ENCODE assay signal across 9 mouse cellular contexts in the genomic region with DNA sequence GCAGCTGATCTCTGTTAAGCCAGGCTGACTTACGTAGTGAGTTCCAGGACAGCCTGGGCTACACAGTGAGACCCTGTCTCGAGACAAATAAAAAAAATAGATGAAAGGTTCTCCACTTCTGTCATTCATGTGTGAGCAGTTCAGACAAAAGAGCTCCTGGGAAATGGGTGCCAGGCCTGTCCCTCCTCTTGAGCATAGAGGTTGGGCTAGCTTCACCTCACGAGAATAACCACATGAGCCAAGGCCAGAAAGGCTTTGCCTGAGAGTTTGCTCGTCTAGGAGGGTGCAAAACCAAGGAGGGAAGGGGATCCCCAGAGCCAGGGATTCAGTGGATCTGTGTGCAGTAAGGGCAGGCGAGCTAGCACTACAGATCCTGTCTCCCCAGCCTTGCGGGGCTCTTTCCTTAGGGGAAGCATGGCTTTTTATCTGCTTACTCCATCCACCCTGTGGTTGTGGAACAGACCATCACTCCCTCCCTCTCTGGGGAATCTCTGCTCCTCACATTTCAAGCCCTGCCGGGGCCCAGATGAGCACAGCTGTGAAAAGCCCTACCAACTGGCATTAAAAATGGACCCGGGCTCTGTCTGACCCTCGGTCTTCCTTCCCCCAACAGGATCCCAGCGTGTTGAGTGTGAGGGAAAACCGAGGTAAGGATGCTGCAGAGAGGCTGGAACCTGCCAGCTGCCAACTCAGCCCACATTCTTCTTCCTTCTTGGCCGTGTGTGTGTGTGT. TPM values are rescaled to one million over a fixed set of nuclear protein-coding genes. Genes with fewer than 3 reads are reported as not detected.
DNase-seq lines count a peak whose midpoint lies in the region; ATAC-seq and TF ChIP-seq lines count a peak whose summit lies in the region.
"Had no signal": no experiment of that assay in that cellular context is flagged by ENCODE, and none has a peak within 500 bp of the region (broad histone marks: within the 10 kb centered on the region; RNA-seq: fewer than 3 reads in every experiment).

No protein-coding gene starts in this region.

- DNase-seq in lung, embryonic 14.5 days = peak; percentile 65
- DNase-seq in lung, postnatal 25 days (ENCODE audit: low spot score) = no peak
- DNase-seq in forebrain, embryonic 10.5 days (ENCODE audit: extremely low spot score, low spot score) = no peak
- DNase-seq in spleen, postnatal 14 days (ENCODE audit: low spot score in 2 of 2) = no peak
- DNase-seq in layer of hippocampus, adult 9-10 months (ENCODE audit: low spot score) = no peak
- no peak for DNase-seq in ovary, postnatal 14 days (ENCODE audit: low spot score)

- H3K4me1 ChIP-seq in lung, embryonic 14.5 days (ENCODE audit: insufficient read depth) = peaks cover 30% of the 10 kb centered on the region
- H3K4me1 ChIP-seq in forebrain, embryonic 10.5 days = peaks cover 84% of the 10 kb centered on the region
- H3K4me1 ChIP-seq in hindbrain, embryonic 16.5 days (ENCODE audit: control insufficient read depth, insufficient read depth, low read depth, low read length) = peaks cover 14% of the 10 kb centered on the region
- peaks cover 54% of the 10 kb centered on the region for H3K4me1 ChIP-seq in neural tube, embryonic 13.5 days (replicated peaks)

- 40% methylated on average over 12 of the region's 12 CpGs for WGBS in lung, embryonic 14.5 days
- 64% methylated on average over 12 of the region's 12 CpGs for WGBS in forebrain, embryonic 10.5 days
- WGBS in hindbrain, embryonic 16.5 days = 54% methylated on average over 12 of the region's 12 CpGs
- WGBS in neural tube, embryonic 13.5 days = 61% methylated on average over 11 of the region's 12 CpGs

- ATAC-seq in lung, embryonic 14.5 days (ENCODE audit: insufficient read depth) = peak; percentile 25
- ATAC-seq in hindbrain, embryonic 16.5 days = no peak
- no peak for ATAC-seq in neural tube, embryonic 13.5 days (ENCODE audit: low read depth)

- peaks cover 4% of the 10 kb centered on the region; the same call in 1 of the 2 replicates for H3K36me3 ChIP-seq in lung, embryonic 14.5 days (ENCODE audit: insufficient read depth)
- H3K36me3 ChIP-seq in forebrain, embryonic 10.5 days (replicated peaks) = peaks cover 96% of the 10 kb centered on the region
- H3K36me3 ChIP-seq in hindbrain, embryonic 16.5 days (ENCODE audit: control insufficient read depth, insufficient read depth, low read length) = peaks cover 8% of the 10 kb centered on the region
- H3K36me3 ChIP-seq in neural tube, embryonic 13.5 days = peaks cover 66% of the 10 kb centered on the region

- H3K9ac ChIP-seq in lung, embryonic 14.5 days = no peak overlapping the region
- no peak overlapping the region for H3K9ac ChIP-seq in hindbrain, embryonic 16.5 days (ENCODE audit: low read depth, low read length)
- H3K9ac ChIP-seq in neural tube, embryonic 13.5 days = no peak overlapping the region

- H3K4me2 ChIP-seq in lung, embryonic 14.5 days = no peak overlapping the region
- no peak overlapping the region for H3K4me2 ChIP-seq in hindbrain, embryonic 16.5 days (ENCODE audit: low read length)
- H3K4me2 ChIP-seq in neural tube, embryonic 13.5 days = no peak overlapping the region

- no peaks in the 10 kb centered on the region for H3K27me3 ChIP-seq in lung, embryonic 14.5 days (ENCODE audit: insufficient read depth, low read length)
- H3K27me3 ChIP-seq in forebrain, embryonic 10.5 days (ENCODE audit: poor library complexity, severe bottlenecking) = no peaks in the 10 kb centered on the region
- H3K27me3 ChIP-seq in hindbrain, embryonic 16.5 days (replicated peaks; ENCODE audit: control insufficient read depth, insufficient read depth, low read length) = no peaks in the 10 kb centered on the region
- peaks cover 3% of the 10 kb centered on the region; the same call in 1 of the 2 replicates for H3K27me3 ChIP-seq in neural tube, embryonic 13.5 days

- TF ChIP-seq CTCF in lung, embryonic 14.5 days (IDR thresholded peaks at IDR 0.05; ENCODE audit: low read depth) = no peak

- no peak overlapping the region for H3K4me3 ChIP-seq in lung, embryonic 14.5 days (ENCODE audit: low read depth, low read length)
- H3K4me3 ChIP-seq in forebrain, embryonic 10.5 days = no peak overlapping the region
- H3K4me3 ChIP-seq in hindbrain, embryonic 16.5 days (ENCODE audit: low read length) = no peak overlapping the region
- H3K4me3 ChIP-seq in neural tube, embryonic 13.5 days = no peak overlapping the region
- H3K4me3 ChIP-seq: erythroblast, embryonic 14.5 days had no signal

- H3K27ac ChIP-seq in lung, embryonic 14.5 days (ENCODE audit: low read depth) = peak overlapping the region; percentile 65; the same call in 1 of the 2 replicates
- peak overlapping the region; percentile 95 for H3K27ac ChIP-seq in forebrain, embryonic 10.5 days
- H3K27ac ChIP-seq in hindbrain, embryonic 16.5 days (ENCODE audit: low read depth, low read length) = 0 out of 2 replicates have a peak overlapping the region, but pooled peaks have one; percentile 1
- H3K27ac ChIP-seq in neural tube, embryonic 13.5 days (replicated peaks) = peak overlapping the region; percentile 71

- no peaks in the 10 kb centered on the region for H3K9me3 ChIP-seq in lung, embryonic 14.5 days (ENCODE audit: low read depth, low read length)
- H3K9me3 ChIP-seq in forebrain, embryonic 10.5 days = no peaks in the 10 kb centered on the region
- H3K9me3 ChIP-seq in hindbrain, embryonic 16.5 days (ENCODE audit: control insufficient read depth, low read length) = no peaks in the 10 kb centered on the region
- H3K9me3 ChIP-seq in neural tube, embryonic 13.5 days = no peaks in the 10 kb centered on the region

RNA-seq across cellular contexts. Expression of gene Pik3c2b, which starts 32.3 kb away (rescaled TPM):
- 7.1 TPM in 2 replicates for polyA plus RNA-seq in lung, embryonic 14.5 days (2014; fragmentation: Nextera tagmentation; extraction: Ambion mirVana)
- 13.6 and 13.7 TPM in 2 replicates for polyA plus RNA-seq in forebrain, embryonic 10.5 days (2016; fragmentation: Nextera tagmentation; extraction: Ambion mirVana)
- 10.3 and 11.4 TPM in 2 replicates for polyA plus RNA-seq in hindbrain, embryonic 16.5 days (2015; fragmentation: Nextera tagmentation; extraction: Ambion mirVana)
- polyA plus RNA-seq in neural tube, embryonic 13.5 days (2015; fragmentation: Nextera tagmentation; extraction: Ambion mirVana) = 13.9 and 14.0 TPM in 2 replicates

RNA-seq across cellular contexts. Expression of gene Mdm4, which starts 47.4 kb away (rescaled TPM):
- 43.4 and 49.5 TPM in 2 replicates for polyA plus RNA-seq in lung, embryonic 14.5 days (2014; fragmentation: Nextera tagmentation; extraction: Ambion mirVana)
- 38.5 and 38.8 TPM in 2 replicates for polyA plus RNA-seq in forebrain, embryonic 10.5 days (2016; fragmentation: Nextera tagmentation; extraction: Ambion mirVana)
- 30.2 and 30.3 TPM in 2 replicates for polyA plus RNA-seq in hindbrain, embryonic 16.5 days (2015; fragmentation: Nextera tagmentation; extraction: Ambion mirVana)
- polyA plus RNA-seq in neural tube, embryonic 13.5 days (2015; fragmentation: Nextera tagmentation; extraction: Ambion mirVana) = 30.0 and 33.6 TPM in 2 replicates

RNA-seq across cellular contexts. Expression of gene Ppp1r15b, which starts 53.2 kb away (rescaled TPM):
- polyA plus RNA-seq in lung, embryonic 14.5 days (2014; fragmentation: Nextera tagmentation; extraction: Ambion mirVana) = 51.4 and 54.3 TPM in 2 replicates
- polyA plus RNA-seq in forebrain, embryonic 10.5 days (2016; fragmentation: Nextera tagmentation; extraction: Ambion mirVana) = 59.1 and 59.3 TPM in 2 replicates
- 22.2 and 29.1 TPM in 2 replicates for polyA plus RNA-seq in hindbrain, embryonic 16.5 days (2015; fragmentation: Nextera tagmentation; extraction: Ambion mirVana)
- polyA plus RNA-seq in neural tube, embryonic 13.5 days (2015; fragmentation: Nextera tagmentation; extraction: Ambion mirVana) = 27.8 and 30.8 TPM in 2 replicates

Comparison
In these comparisons a context has a peak if more than half of its experiments do, and no peak if none do; other contexts are left out.
1. H3K27ac ChIP-seq: peak in every context shown above with its lines; median percentile 95 in forebrain, embryonic 10.5 days; 71 in neural tube, embryonic 13.5 days; 65 in lung, embryonic 14.5 days; 1 in hindbrain, embryonic 16.5 days.